Mouse (Mus musculus): ENCODE data around the gene Gm10974.

- TF ChIP-seq GATA1 (IDR thresholded peaks at IDR 0.05; ENCODE audit: borderline replicate concordance, low read length) (no peak), FLI1 (IDR thresholded peaks at IDR 0.05; ENCODE audit: low read length) (no peak)
Measured at GRCm38 (mm10) chr7:66402876-66403275, 37.2 kb downstream of the Gm10974 start.
